Mouse (Mus musculus) midbrain, embryonic 12.5 days (tissue): Measurements from ENCODE around the gene Slc5a6. TPM values are rescaled to one million over a fixed set of nuclear protein-coding genes. Genes with fewer than 3 reads are reported as not detected.

Experiments used
- ATAC-seq: fragments of 200-750 bp; cut with Nextera tagmentation; 2 replicates; pipeline ENCODE4 v1.8.0; 2017; ENCODE audit warnings: low read depth, moderate TSS enrichment, moderate library complexity; ENCODE audit not compliant: low FRiP score
- H3K27ac ChIP-seq: fragments of 300-500 bp; sonication (generic); replicated peaks from 2 replicates; pipeline ENCODE4 v1.5.1; 2016; ENCODE audit warnings: mild to moderate bottlenecking
- H3K27me3 ChIP-seq: fragments of 300-500 bp; sonication (generic); 2 replicates; pipeline ENCODE4 v1.6.1; 2016; ENCODE audit warnings: mild to moderate bottlenecking
- H3K36me3 ChIP-seq: fragments of 300-500 bp; sonication (generic); 2 replicates; pipeline ENCODE4 v1.6.1; 2016
- H3K4me1 ChIP-seq: fragments of 300-500 bp; sonication (generic); 2 replicates; pipeline ENCODE4 v1.6.1; 2016
- H3K4me2 ChIP-seq: fragments of 300-500 bp; sonication (generic); replicated peaks from 2 replicates; pipeline ENCODE4 v1.6.1; 2016; ENCODE audit warnings: mild to moderate bottlenecking, moderate library complexity
- H3K4me3 ChIP-seq: fragments of 300-500 bp; sonication (generic); 2 replicates; pipeline ENCODE4 v1.5.1; 2016; ENCODE audit warnings: mild to moderate bottlenecking
- H3K9ac ChIP-seq: fragments of 300-500 bp; sonication (generic); replicated peaks from 2 replicates; pipeline ENCODE4 v1.6.1; 2016; ENCODE audit warnings: mild to moderate bottlenecking, moderate library complexity
- H3K9me3 ChIP-seq: fragments of 300-500 bp; sonication (generic); 2 replicates; pipeline ENCODE4 v1.6.1; 2016; ENCODE audit warnings: mild to moderate bottlenecking
- WGBS: fragments of 180-500 bp; shearing (Covaris S2); methylation state at CpG from one replicate; pipeline ENCODE4 v1.1.7; 2016; 5-methylcytosine and 5-hydroxymethylcytosine counted together
- polyA plus RNA-seq: library from polyadenylated mRNA; unstranded; fragments of >200 nt; fragmentation: Nextera tagmentation; extraction: Ambion mirVana; gene quantifications from 2 replicates; pipeline ENCODE4 v1.2.1, GENCODE M21; 2016

The Slc5a6 gene
- polyA plus RNA-seq, result 11.7 and 12.9 TPM in 2 replicates

GRCm38 (mm10) chr5:31048763-31049641, at the start of gene Slc5a6:
Gene Slc5a6, minus strand, starts transcription at chr5:31048924.
- ATAC-seq, result peak; percentile 18
- H3K27me3 ChIP-seq, result no peaks in the 10 kb centered on the region
- peaks cover 7% of the 10 kb centered on the region; the same call in 1 of the 2 replicates for H3K36me3 ChIP-seq
- WGBS, result under 1% methylated on average over 23 of the region's 23 CpGs
- H3K27ac ChIP-seq, result peak within 1 kb of the TSS; percentile 94
- H3K9me3 ChIP-seq, result no peaks in the 10 kb centered on the region
- H3K4me2 ChIP-seq, result peak within 1 kb of the TSS; percentile 79
- peak within 1 kb of the TSS; percentile 85 for H3K9ac ChIP-seq
- H3K4me3 ChIP-seq, result peak within 1 kb of the TSS; percentile 56
- peaks cover 10% of the 10 kb centered on the region for H3K4me1 ChIP-seq

GRCm38 (mm10) chr5:31095711-31096480, 47.2 kb upstream of the Slc5a6 start:
- Histone ChIP-seq H3K4me3 (no peak overlapping the region; the same call in 1 of the 2 replicates), H3K27me3 (peaks cover 88% of the 10 kb centered on the region), H3K4me1 (peaks cover 36% of the 10 kb centered on the region), H3K4me2 (peak overlapping the region; percentile 63), H3K36me3 (no peaks in the 10 kb centered on the region), H3K9me3 (no peaks in the 10 kb centered on the region), H3K27ac (no peak overlapping the region), H3K9ac (no peak overlapping the region)
- ATAC-seq, result no peak
- WGBS, result 24% methylated on average over 11 of the region's 11 CpGs

GRCm38 (mm10) chr5:31094799-31095691, 46.3 kb upstream of the Slc5a6 start:
- Histone ChIP-seq H3K9me3 (no peaks in the 10 kb centered on the region), H3K4me1 (peaks cover 36% of the 10 kb centered on the region), H3K4me3 (peak overlapping the region; percentile 53), H3K4me2 (peak overlapping the region; percentile 63), H3K36me3 (no peaks in the 10 kb centered on the region), H3K9ac (no peak overlapping the region), H3K27ac (no peak overlapping the region), H3K27me3 (peaks cover 97% of the 10 kb centered on the region)
- peak; percentile 45; the same call in 1 of the 2 replicates for ATAC-seq
- WGBS, result under 1% methylated on average over 59 of the region's 59 CpGs

GRCm38 (mm10) chr5:31094100-31094798, 45.5 kb upstream of the Slc5a6 start:
- Histone ChIP-seq H3K9me3 (no peaks in the 10 kb centered on the region), H3K4me2 (peak overlapping the region; percentile 63), H3K27ac (no peak overlapping the region), H3K27me3 (peaks cover 98% of the 10 kb centered on the region), H3K36me3 (no peaks in the 10 kb centered on the region), H3K9ac (no peak overlapping the region), H3K4me3 (peak overlapping the region; percentile 53), H3K4me1 (peaks cover 36% of the 10 kb centered on the region)
- ATAC-seq, result no peak
- 2% methylated on average over 29 of the region's 29 CpGs for WGBS

GRCm38 (mm10) chr5:31093151-31094041, 44.7 kb upstream of the Slc5a6 start:
- Histone ChIP-seq H3K27ac (0 out of 2 replicates have a peak overlapping the region, but pooled peaks have one; percentile 10), H3K27me3 (peaks cover 99% of the 10 kb centered on the region), H3K9ac (peak overlapping the region; percentile 68), H3K4me3 (peak overlapping the region; percentile 53), H3K4me1 (peaks cover 36% of the 10 kb centered on the region), H3K9me3 (no peaks in the 10 kb centered on the region), H3K4me2 (peak overlapping the region; percentile 63), H3K36me3 (no peaks in the 10 kb centered on the region)
- WGBS, result under 1% methylated on average over 51 of the region's 54 CpGs
- ATAC-seq, result peak; percentile 62

GRCm38 (mm10) chr5:31092231-31092975, 43.7 kb upstream of the Slc5a6 start:
- Histone ChIP-seq H3K27ac (no peak overlapping the region), H3K9ac (peak overlapping the region; percentile 68), H3K4me1 (peaks cover 36% of the 10 kb centered on the region), H3K27me3 (peaks cover 98% of the 10 kb centered on the region), H3K36me3 (no peaks in the 10 kb centered on the region), H3K4me3 (peak overlapping the region; percentile 53), H3K4me2 (peak overlapping the region; percentile 63), H3K9me3 (no peaks in the 10 kb centered on the region)
- 0 out of 2 replicates have a peak, but pooled peaks have one; percentile 8 for ATAC-seq
- WGBS, result 2% methylated on average over 41 of the region's 53 CpGs

- 85% methylated on average over 2 of the region's 2 CpGs for WGBS
- no peaks in the 10 kb centered on the region for H3K9me3 ChIP-seq
- ATAC-seq, result no peak
- H3K27me3 ChIP-seq, result peaks cover 57% of the 10 kb centered on the region
- H3K4me1 ChIP-seq, result peaks cover 21% of the 10 kb centered on the region; the same call in 1 of the 2 replicates
- no peak overlapping the region for H3K4me3 ChIP-seq
- H3K4me2 ChIP-seq, result no peak overlapping the region
- no peak overlapping the region for H3K9ac ChIP-seq
- H3K36me3 ChIP-seq, result no peaks in the 10 kb centered on the region
- 0 out of 2 replicates have a peak overlapping the region, but pooled peaks have one; percentile 66 for H3K27ac ChIP-seq
Observed at GRCm38 (mm10) chr5:31087131-31087530, 38.4 kb upstream of the Slc5a6 start.

GRCm38 (mm10) chr5:31086606-31087005, 37.9 kb upstream of the Slc5a6 start:
- 34% methylated on average over 7 of the region's 7 CpGs for WGBS
- H3K4me1 ChIP-seq, result peaks cover 21% of the 10 kb centered on the region; the same call in 1 of the 2 replicates
- H3K27ac ChIP-seq, result peak overlapping the region; percentile 66
- no peak for ATAC-seq
- H3K4me3 ChIP-seq, result no peak overlapping the region
- no peaks in the 10 kb centered on the region for H3K36me3 ChIP-seq
- H3K9ac ChIP-seq, result peak overlapping the region; percentile 20; the same call in 1 of the 2 replicates
- H3K9me3 ChIP-seq, result no peaks in the 10 kb centered on the region
- H3K4me2 ChIP-seq, result no peak overlapping the region
- peaks cover 51% of the 10 kb centered on the region for H3K27me3 ChIP-seq

- peaks cover 25% of the 10 kb centered on the region; the same call in 1 of the 2 replicates for H3K27me3 ChIP-seq
- no peak overlapping the region for H3K4me3 ChIP-seq
- H3K4me2 ChIP-seq, result peak overlapping the region; percentile 10
- ATAC-seq, result peak; percentile 53
- no peaks in the 10 kb centered on the region for H3K36me3 ChIP-seq
- no peaks in the 10 kb centered on the region for H3K9me3 ChIP-seq
- H3K4me1 ChIP-seq, result peaks cover 21% of the 10 kb centered on the region; the same call in 1 of the 2 replicates
- H3K9ac ChIP-seq, result peak overlapping the region; percentile 24; the same call in 1 of the 2 replicates
- 6% methylated on average over 8 of the region's 8 CpGs for WGBS
- H3K27ac ChIP-seq, result peak overlapping the region; percentile 77
Observed at GRCm38 (mm10) chr5:31083949-31084348, 35.2 kb upstream of the Slc5a6 start.
